Mouse (Mus musculus) embryo, embryonic 11.5 days (tissue): Measurements from ENCODE around the gene Lamc2.

Experiments
- DNase-seq: peaks from one replicate; pipeline ENCODE4 v3.0.0-alpha.2; 2012; ENCODE audit warnings: low read depth, low spot score

Gene Lamc2

GRCm38 (mm10) chr1:153127622-153128021 is 58.6 kb downstream of the Lamc2 start:
- no peak for DNase-seq

- no peak for DNase-seq
Observed at GRCm38 (mm10) chr1:153126491-153127381, 59.5 kb downstream of the Lamc2 start.

GRCm38 (mm10) chr1:153125287-153126275 is 60.7 kb downstream of the Lamc2 start:
- DNase-seq = no peak

- DNase-seq = no peak
Observed at GRCm38 (mm10) chr1:153124502-153124901, 61.7 kb downstream of the Lamc2 start.

- no peak for DNase-seq
Observed at GRCm38 (mm10) chr1:153122764-153123163, 63.5 kb downstream of the Lamc2 start.

GRCm38 (mm10) chr1:153121320-153121719 is 64.9 kb downstream of the Lamc2 start:
- DNase-seq = no peak

GRCm38 (mm10) chr1:153120544-153120943 is 65.7 kb downstream of the Lamc2 start:
- no peak for DNase-seq

- no peak for DNase-seq
Observed at GRCm38 (mm10) chr1:153115315-153115714, 70.9 kb downstream of the Lamc2 start.

GRCm38 (mm10) chr1:153111596-153111995 is 74.7 kb downstream of the Lamc2 start:
- no peak for DNase-seq

- no peak for DNase-seq
Observed at GRCm38 (mm10) chr1:153109836-153110235, 76.4 kb downstream of the Lamc2 start.

- no peak for DNase-seq
Observed at GRCm38 (mm10) chr1:153109346-153109745, 76.9 kb downstream of the Lamc2 start.

GRCm38 (mm10) chr1:153107866-153108265 is 78.4 kb downstream of the Lamc2 start:
- DNase-seq = no peak

- no peak for DNase-seq
Observed at GRCm38 (mm10) chr1:153104804-153105203, 81.4 kb downstream of the Lamc2 start.

GRCm38 (mm10) chr1:153103186-153103554 is 83.1 kb downstream of the Lamc2 start:
- DNase-seq = no peak

GRCm38 (mm10) chr1:153102296-153103185 is 83.7 kb downstream of the Lamc2 start:
- no peak for DNase-seq

- DNase-seq = no peak
Observed at GRCm38 (mm10) chr1:153101327-153101880, 84.8 kb downstream of the Lamc2 start.

GRCm38 (mm10) chr1:153100912-153101311 is 85.3 kb downstream of the Lamc2 start:
- DNase-seq = no peak

GRCm38 (mm10) chr1:153098586-153098985 is 87.7 kb downstream of the Lamc2 start:
- no peak for DNase-seq

- no peak for DNase-seq
Observed at GRCm38 (mm10) chr1:153097017-153097675, 89.1 kb downstream of the Lamc2 start.
